Mouse (Mus musculus): ENCODE results near the gene Olfr709-ps1. TPM values are rescaled to one million over a fixed set of nuclear protein-coding genes. Genes with fewer than 3 reads are reported as not detected.
"Not testable (repeated sequence)": the region's sequence is repeated elsewhere in the genome, so short reads cannot be mapped to it uniquely, and the experiment has no call there.

The Olfr709-ps1 gene
- total RNA-seq (2021) = not detected
- long read RNA-seq, experiment 1 = 0 reads
- long read RNA-seq, experiment 2 = 0 reads

DNA sequence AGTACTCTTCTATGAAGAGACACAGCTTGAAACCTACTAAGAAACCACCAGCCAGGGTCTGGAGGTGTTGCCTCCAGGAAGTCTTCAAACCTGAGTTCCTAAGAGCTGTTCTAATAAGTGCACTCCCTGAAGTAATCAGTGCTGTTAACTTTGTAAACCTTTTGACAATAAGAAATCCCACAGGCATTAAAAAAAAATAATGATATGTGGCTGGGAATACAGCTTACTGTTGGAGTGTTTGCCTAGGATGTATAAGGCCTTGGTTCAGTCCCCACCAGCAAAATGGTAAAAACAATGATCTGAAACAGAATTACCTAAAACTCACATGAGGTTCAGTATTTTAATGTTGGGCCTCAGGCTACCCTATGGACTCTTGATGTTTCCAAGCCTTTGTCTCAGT lies at the start of gene Olfr709-ps1:
Gene Olfr709-ps1, minus strand, starts transcription at position 101 of the 400 bp plus-strand sequence.
- no peak for TF ChIP-seq CTCF (conservative IDR thresholded peaks at IDR 0.05)
- Histone ChIP-seq H3K4me3 (no peak within 1 kb of the TSS), H3K27ac (no peak within 1 kb of the TSS)
- no peak for DNase-seq (ENCODE audit: low spot score in 2 of 2)

DNA sequence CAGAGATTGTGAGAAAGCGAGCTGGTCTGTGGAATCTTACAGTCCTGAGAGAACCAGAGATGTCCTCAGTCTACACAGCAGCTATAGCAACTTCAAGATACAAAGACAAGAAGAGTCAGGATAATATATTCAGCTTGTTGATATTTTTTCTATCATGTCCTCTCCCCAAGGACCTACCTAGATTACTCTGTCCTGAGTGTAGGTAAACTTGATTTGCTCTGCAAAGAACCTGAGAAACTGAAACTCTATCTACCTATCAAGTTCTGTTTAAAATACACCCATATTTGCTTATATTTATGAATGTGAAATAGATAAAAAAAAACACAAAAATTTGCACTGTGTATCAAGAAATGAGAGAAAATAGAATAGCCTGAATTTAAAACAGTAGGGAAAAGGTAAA lies 43.3 kb upstream of the Olfr709-ps1 start, which contains the start of gene Olfr711:
Gene Olfr711, minus strand, starts transcription at position 101 of the 400 bp plus-strand sequence.
- Histone ChIP-seq H3K4me3 (no peak within 1 kb of the TSS), H3K27ac (no peak within 1 kb of the TSS)
- DNase-seq (ENCODE audit: low spot score in 2 of 2) = no peak
- TF ChIP-seq CTCF (conservative IDR thresholded peaks at IDR 0.05) = no peak

DNA sequence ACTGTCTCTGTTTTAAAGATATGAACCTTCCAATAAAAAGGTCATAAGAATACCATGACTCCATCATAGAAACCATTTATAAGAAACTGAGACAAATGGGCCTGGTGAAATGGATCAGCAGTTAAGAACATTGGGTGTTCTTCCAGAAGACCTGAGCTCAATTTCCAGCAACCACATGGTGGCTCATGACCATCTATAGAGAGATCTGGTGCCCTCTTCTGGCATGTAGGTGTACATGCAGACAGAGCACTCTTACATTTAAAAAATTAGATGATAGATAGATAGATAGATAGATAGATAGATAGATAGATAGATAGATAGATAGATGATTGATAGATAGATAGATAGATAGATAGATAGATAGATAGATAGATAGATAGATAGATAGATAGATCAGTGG lies 35.5 kb upstream of the Olfr709-ps1 start:
- peak; percentile 41 for TF ChIP-seq CTCF (conservative IDR thresholded peaks at IDR 0.05)
- not testable (repeated sequence) for H3K4me3 ChIP-seq; H3K27ac ChIP-seq; DNase-seq (ENCODE audit: low spot score in 2 of 2)

DNA sequence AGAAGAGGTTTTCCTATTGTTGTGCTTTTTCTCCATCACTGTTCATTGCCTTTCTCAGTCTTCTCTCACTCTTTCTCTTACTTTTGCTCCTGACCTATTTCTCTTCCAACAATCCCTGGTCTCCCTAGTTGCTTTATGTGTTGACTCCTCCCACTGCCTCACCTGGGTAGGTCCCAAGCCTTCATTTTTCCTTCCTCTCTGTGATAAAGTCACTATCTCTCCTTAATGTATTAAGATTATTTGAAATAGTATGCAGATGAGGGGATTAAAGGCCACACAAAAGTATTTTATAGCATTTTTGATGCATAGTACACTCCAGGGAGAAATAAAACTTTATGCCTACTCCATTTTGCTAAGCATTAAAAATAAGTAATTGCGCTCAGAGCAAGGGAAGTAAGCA lies 31.8 kb upstream of the Olfr709-ps1 start, which contains the start of gene Olfr6:
Gene Olfr6, minus strand, starts transcription at position 101 of the 400 bp plus-strand sequence.
- no peak within 1 kb of the TSS for H3K4me3 ChIP-seq
- TF ChIP-seq CTCF (conservative IDR thresholded peaks at IDR 0.05) = no peak
- DNase-seq (ENCODE audit: low spot score in 2 of 2) = no peak
- no peak within 1 kb of the TSS for H3K27ac ChIP-seq

DNA sequence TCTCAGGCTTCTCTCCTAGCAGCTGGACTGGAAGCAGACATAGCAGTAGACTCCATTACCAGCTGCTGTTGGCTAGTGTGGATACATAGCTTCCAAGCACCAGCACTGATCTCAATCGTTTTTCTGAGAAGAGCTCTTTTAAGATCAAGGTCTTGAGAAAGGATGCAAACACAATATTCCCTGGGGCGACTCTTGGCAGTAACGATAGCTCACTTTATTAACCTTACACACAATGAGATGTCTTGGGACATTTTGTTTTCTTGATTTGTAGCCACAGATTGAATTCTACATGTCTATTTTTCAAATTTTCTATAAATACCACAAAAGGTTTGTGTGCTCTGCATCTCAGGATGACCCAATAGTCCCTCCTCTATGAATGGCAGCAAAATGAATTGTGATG lies 16.2 kb upstream of the Olfr709-ps1 start, which contains the start of gene Olfr710:
Gene Olfr710, minus strand, starts transcription at position 101 of the 400 bp plus-strand sequence.
- H3K4me3 ChIP-seq = no peak within 1 kb of the TSS
- TF ChIP-seq CTCF (conservative IDR thresholded peaks at IDR 0.05) = no peak
- DNase-seq (ENCODE audit: low spot score in 2 of 2) = no peak
- no peak within 1 kb of the TSS for H3K27ac ChIP-seq

DNA sequence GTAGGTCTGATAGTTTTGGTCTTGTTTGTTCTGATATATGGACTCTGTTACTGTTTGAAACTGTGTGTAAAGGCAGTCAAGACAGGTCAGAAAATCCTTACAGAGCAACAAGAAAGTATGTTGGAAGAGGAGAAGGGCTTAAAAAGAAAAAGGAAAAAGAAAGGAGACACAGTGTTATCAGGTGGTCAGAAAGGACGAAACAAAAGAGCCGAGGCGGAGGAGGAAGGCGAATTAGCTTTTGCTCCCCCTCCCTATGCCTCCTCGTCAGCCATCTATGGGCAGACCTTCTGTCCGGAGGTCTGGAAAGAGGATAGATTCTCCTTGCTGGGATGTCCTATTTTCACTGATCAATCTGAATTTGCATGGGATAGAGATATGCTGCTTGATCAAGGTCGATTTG lies 11.1 kb downstream of the Olfr709-ps1 start:
- not testable (repeated sequence) for H3K27ac ChIP-seq, H3K4me3 ChIP-seq
- DNase-seq (ENCODE audit: low spot score in 2 of 2) = peak in 1 of 2 experiments; percentile 0

DNA sequence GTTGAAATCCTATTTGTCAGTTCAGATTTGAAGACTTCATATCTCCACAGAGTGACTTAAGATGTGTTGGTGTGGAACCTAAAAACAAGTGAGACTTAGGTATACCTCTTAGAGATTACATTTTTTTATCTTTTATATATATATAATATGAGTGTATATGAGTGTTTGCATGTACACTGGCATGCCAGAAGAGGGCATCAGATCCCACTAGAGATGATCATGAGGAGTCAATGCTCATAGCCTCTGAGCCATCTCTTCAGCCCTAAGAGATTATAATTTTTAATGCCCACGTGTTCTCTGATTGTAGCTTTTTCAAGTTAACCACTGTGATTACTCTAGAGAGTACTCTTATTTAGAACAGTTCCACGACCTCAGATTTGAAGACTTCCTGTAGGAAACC lies 24.3 kb downstream of the Olfr709-ps1 start, which contains the start of gene Olfr1532-ps1:
Gene Olfr1532-ps1, plus strand, starts transcription at position 326 of the 400 bp plus-strand sequence.
- TF ChIP-seq CTCF (conservative IDR thresholded peaks at IDR 0.05) = no peak
- H3K4me3 ChIP-seq = no peak within 1 kb of the TSS
- no peak within 1 kb of the TSS for H3K27ac ChIP-seq
- DNase-seq (ENCODE audit: low spot score in 2 of 2) = no peak

DNA sequence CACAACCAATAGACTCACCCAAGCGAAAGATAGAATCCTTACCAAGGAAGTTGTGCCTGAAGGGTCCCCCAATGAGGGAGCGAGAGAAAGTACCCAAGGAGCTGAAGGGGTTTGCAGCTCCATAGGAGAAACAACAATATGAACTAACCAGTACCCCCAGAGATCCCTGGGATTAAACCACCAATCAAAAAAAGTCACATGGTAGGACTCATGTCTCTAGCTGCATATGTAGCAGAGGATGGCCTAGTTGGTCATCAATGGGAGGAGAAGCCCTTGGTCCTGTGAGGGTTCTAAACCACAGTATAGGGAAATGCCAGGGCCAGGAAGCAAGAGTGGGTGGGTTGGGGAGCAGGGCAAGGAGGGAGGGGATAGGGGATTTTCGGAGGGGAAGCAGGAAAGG lies 30.9 kb downstream of the Olfr709-ps1 start, which contains the start of gene Olfr707:
Gene Olfr707, minus strand, starts transcription at position 101 of the 400 bp plus-strand sequence.
- not testable (repeated sequence) for H3K4me3 ChIP-seq; H3K27ac ChIP-seq; DNase-seq (ENCODE audit: low spot score in 2 of 2)

DNA sequence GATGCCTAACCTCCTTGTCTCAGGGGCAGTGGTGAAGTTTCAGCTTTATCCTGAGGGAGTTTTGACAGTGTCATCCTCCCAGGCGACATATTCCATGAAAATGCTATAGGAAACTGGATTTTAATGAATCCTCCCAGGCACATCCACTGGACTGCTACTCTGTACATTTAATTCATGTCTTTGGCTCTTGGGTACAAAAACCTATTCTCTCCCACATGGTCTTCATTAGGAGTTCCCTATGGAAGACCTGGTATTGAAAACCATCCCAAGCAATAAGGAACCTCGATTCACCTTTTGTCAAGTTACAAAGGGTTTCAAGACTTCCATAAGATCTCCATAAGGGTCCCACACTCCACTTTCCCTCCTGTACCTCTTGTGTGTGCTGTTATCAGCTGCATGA lies 44.0 kb downstream of the Olfr709-ps1 start, which contains the start of gene Olfr706:
Gene Olfr706, minus strand, starts transcription at position 101 of the 400 bp plus-strand sequence.
- Histone ChIP-seq H3K4me3 (no peak within 1 kb of the TSS), H3K27ac (no peak within 1 kb of the TSS)
- no peak for DNase-seq (ENCODE audit: low spot score in 2 of 2)
- no peak for TF ChIP-seq CTCF (conservative IDR thresholded peaks at IDR 0.05)

DNA sequence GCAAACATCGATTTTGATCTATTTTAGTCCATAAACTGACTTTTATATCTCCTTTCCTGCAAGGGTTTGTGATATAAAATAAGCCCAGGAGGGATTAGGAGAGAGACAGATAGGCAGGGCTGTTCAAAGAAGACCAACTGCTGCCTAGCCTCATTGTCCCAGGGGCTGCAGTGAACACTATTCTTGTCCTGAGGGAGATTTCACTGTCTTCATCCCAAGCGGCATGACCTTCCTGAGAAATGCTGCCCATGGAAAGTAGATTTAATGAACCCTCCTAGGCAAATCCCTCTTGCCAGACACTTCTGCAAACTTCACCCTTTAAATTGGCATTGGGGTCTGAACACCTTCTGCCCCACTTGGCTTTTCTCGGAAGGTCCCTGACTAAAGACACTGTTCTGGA lies 55.2 kb downstream of the Olfr709-ps1 start, which contains the start of gene Olfr705:
Gene Olfr705, minus strand, starts transcription at position 101 of the 400 bp plus-strand sequence.
- Histone ChIP-seq H3K27ac (no peak within 1 kb of the TSS), H3K4me3 (no peak within 1 kb of the TSS)
- no peak for TF ChIP-seq CTCF (conservative IDR thresholded peaks at IDR 0.05)
- DNase-seq (ENCODE audit: low spot score in 2 of 2) = no peak

Other genes with a start within 250 kb of the Olfr709-ps1 start
- gene Olfr694, start 240.4 kb downstream of the Olfr709-ps1 start, total RNA-seq (2021) = not detected
- not detected for gene Olfr695, start 215.8 kb downstream of the Olfr709-ps1 start, total RNA-seq (2021)
- not detected for gene Olfr697, start 189.8 kb downstream of the Olfr709-ps1 start, total RNA-seq (2021)
- gene Olfr698, start 176.8 kb downstream of the Olfr709-ps1 start, total RNA-seq (2021) = not detected
- not detected for gene Olfr699, start 139.0 kb downstream of the Olfr709-ps1 start, total RNA-seq (2021)
- not detected for gene Olfr700, start 123.4 kb downstream of the Olfr709-ps1 start, total RNA-seq (2021)
- gene Olfr701, start 118.1 kb downstream of the Olfr709-ps1 start, total RNA-seq (2021) = not detected
- not detected for gene Olfr702, start 98.3 kb downstream of the Olfr709-ps1 start, total RNA-seq (2021)
- gene Olfr703, start 88.9 kb downstream of the Olfr709-ps1 start, total RNA-seq (2021) = not detected
- not detected for gene Olfr704, start 69.0 kb downstream of the Olfr709-ps1 start, total RNA-seq (2021)
- not detected for gene Olfr705, start 55.3 kb downstream of the Olfr709-ps1 start, total RNA-seq (2021)
- not detected for gene Olfr706, start 44.1 kb downstream of the Olfr709-ps1 start, total RNA-seq (2021)
- gene Olfr707, start 31.0 kb downstream of the Olfr709-ps1 start, total RNA-seq (2021) = not detected
- not detected for gene Olfr1532-ps1, start 24.2 kb downstream of the Olfr709-ps1 start, total RNA-seq (2021)
- not detected for gene Olfr710, start 16.1 kb upstream of the Olfr709-ps1 start, total RNA-seq (2021)
- under 1 TPM in 1 of 2 experiments, not detected in 1; 0.08 TPM for gene Olfr6, start 31.7 kb upstream of the Olfr709-ps1 start, total RNA-seq (2021)
- not detected for gene Olfr711, start 43.2 kb upstream of the Olfr709-ps1 start, total RNA-seq (2021)
- gene Olfr2, start 73.9 kb upstream of the Olfr709-ps1 start, total RNA-seq (2021) = not detected
- gene Olfr713, start 99.0 kb upstream of the Olfr709-ps1 start, total RNA-seq (2021) = not detected
- not detected for gene Olfr714, start 138.8 kb upstream of the Olfr709-ps1 start, total RNA-seq (2021)
- not detected for gene Olfr17, start 161.0 kb upstream of the Olfr709-ps1 start, total RNA-seq (2021)
- gene Olfr715b, start 178.2 kb upstream of the Olfr709-ps1 start, total RNA-seq (2021) = not detected
- gene Olfr715, start 198.9 kb upstream of the Olfr709-ps1 start, total RNA-seq (2021) = not detected
- not detected for gene Olfr716, start 206.1 kb upstream of the Olfr709-ps1 start, total RNA-seq (2021)
- gene Nlrp14, start 234.8 kb upstream of the Olfr709-ps1 start, total RNA-seq (2021) = not detected